Mouse (Mus musculus): ENCODE results near the gene Atg4d. TPM values are rescaled to one million over a fixed set of nuclear protein-coding genes. Genes with fewer than 3 reads are reported as not detected.

Atg4d gene
- polyA plus RNA-seq, 1 experiment from 2014 or later: 51.8 TPM

GRCm38 (mm10) chr9:21276307-21276706 lies 11.2 kb downstream of the Atg4d start:
- H3K9me3 ChIP-seq (ENCODE audit: control insufficient read depth, low read length): no peaks in the 10 kb centered on the region
- H3K36me3 ChIP-seq (ENCODE audit: control insufficient read depth, insufficient read depth): peaks cover 53% of the 10 kb centered on the region
- ATAC-seq: no peak
- no peak overlapping the region for H3K9ac ChIP-seq (replicated peaks; ENCODE audit: low read depth, low read length)
- 89% methylated on average over 8 of the region's 8 CpGs for WGBS
- no peak overlapping the region for H3K4me3 ChIP-seq (replicated peaks; ENCODE audit: low read length)
- no peaks in the 10 kb centered on the region for H3K4me1 ChIP-seq (replicated peaks; ENCODE audit: control insufficient read depth, insufficient read depth, low read length)
- H3K27ac ChIP-seq (ENCODE audit: low read length): no peak overlapping the region
- no peaks in the 10 kb centered on the region for H3K27me3 ChIP-seq (replicated peaks; ENCODE audit: control insufficient read depth, insufficient read depth, low read length)
- H3K4me2 ChIP-seq (ENCODE audit: low read length): no peak overlapping the region

DNA sequence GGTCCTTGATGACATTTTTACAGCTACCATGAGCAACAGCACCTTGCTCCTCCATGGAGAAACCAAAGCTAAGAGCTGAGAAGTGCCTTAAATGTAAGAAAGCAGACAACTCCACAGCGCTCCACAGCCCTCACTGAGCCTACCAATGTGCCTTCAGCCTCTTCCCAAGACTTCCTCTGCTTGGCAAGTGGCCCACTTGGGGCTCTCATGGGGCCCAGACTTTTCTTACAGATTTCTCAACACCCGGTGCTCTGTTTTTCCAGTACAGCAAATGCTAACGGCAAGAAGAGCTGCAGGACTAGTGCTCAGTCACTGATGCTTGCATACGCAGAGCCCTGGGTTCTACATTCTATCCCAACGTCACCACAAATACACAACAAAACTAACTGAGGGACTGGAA lies 12.7 kb downstream of the Atg4d start:
- no peaks in the 10 kb centered on the region for H3K9me3 ChIP-seq (ENCODE audit: control insufficient read depth, low read length)
- H3K4me1 ChIP-seq (replicated peaks; ENCODE audit: control insufficient read depth, insufficient read depth, low read length): no peaks in the 10 kb centered on the region
- peaks cover 50% of the 10 kb centered on the region for H3K36me3 ChIP-seq (ENCODE audit: control insufficient read depth, insufficient read depth)
- H3K4me2 ChIP-seq (ENCODE audit: low read length): no peak overlapping the region
- H3K4me3 ChIP-seq (replicated peaks; ENCODE audit: low read length): no peak overlapping the region
- no peak overlapping the region for H3K9ac ChIP-seq (replicated peaks; ENCODE audit: low read depth, low read length)
- no peak overlapping the region for H3K27ac ChIP-seq (ENCODE audit: low read length)
- no peak for ATAC-seq
- 91% methylated on average over 5 of the region's 5 CpGs for WGBS
- no peaks in the 10 kb centered on the region for H3K27me3 ChIP-seq (replicated peaks; ENCODE audit: control insufficient read depth, insufficient read depth, low read length)

GRCm38 (mm10) chr9:21283591-21283990 lies 18.5 kb downstream of the Atg4d start:
- peaks cover 15% of the 10 kb centered on the region for H3K36me3 ChIP-seq (ENCODE audit: control insufficient read depth, insufficient read depth)
- ATAC-seq: no peak
- H3K9ac ChIP-seq (replicated peaks; ENCODE audit: low read depth, low read length): no peak overlapping the region
- H3K27me3 ChIP-seq (replicated peaks; ENCODE audit: control insufficient read depth, insufficient read depth, low read length): no peaks in the 10 kb centered on the region
- H3K4me1 ChIP-seq (replicated peaks; ENCODE audit: control insufficient read depth, insufficient read depth, low read length): peaks cover 16% of the 10 kb centered on the region
- H3K27ac ChIP-seq (ENCODE audit: low read length): no peak overlapping the region
- WGBS: 89% methylated on average over 5 of the region's 5 CpGs
- no peak overlapping the region for H3K4me3 ChIP-seq (replicated peaks; ENCODE audit: low read length)
- no peak overlapping the region for H3K4me2 ChIP-seq (ENCODE audit: low read length)
- no peaks in the 10 kb centered on the region for H3K9me3 ChIP-seq (ENCODE audit: control insufficient read depth, low read length)

GRCm38 (mm10) chr9:21283994-21284393 lies 18.9 kb downstream of the Atg4d start:
- no peak overlapping the region for H3K27ac ChIP-seq (ENCODE audit: low read length)
- H3K4me2 ChIP-seq (ENCODE audit: low read length): no peak overlapping the region
- H3K9me3 ChIP-seq (ENCODE audit: control insufficient read depth, low read length): no peaks in the 10 kb centered on the region
- no peak overlapping the region for H3K4me3 ChIP-seq (replicated peaks; ENCODE audit: low read length)
- peaks cover 20% of the 10 kb centered on the region for H3K4me1 ChIP-seq (replicated peaks; ENCODE audit: control insufficient read depth, insufficient read depth, low read length)
- no peaks in the 10 kb centered on the region for H3K27me3 ChIP-seq (replicated peaks; ENCODE audit: control insufficient read depth, insufficient read depth, low read length)
- H3K36me3 ChIP-seq (ENCODE audit: control insufficient read depth, insufficient read depth): peaks cover 14% of the 10 kb centered on the region
- no peak for ATAC-seq
- 86% methylated on average over 3 of the region's 3 CpGs for WGBS
- H3K9ac ChIP-seq (replicated peaks; ENCODE audit: low read depth, low read length): no peak overlapping the region

DNA sequence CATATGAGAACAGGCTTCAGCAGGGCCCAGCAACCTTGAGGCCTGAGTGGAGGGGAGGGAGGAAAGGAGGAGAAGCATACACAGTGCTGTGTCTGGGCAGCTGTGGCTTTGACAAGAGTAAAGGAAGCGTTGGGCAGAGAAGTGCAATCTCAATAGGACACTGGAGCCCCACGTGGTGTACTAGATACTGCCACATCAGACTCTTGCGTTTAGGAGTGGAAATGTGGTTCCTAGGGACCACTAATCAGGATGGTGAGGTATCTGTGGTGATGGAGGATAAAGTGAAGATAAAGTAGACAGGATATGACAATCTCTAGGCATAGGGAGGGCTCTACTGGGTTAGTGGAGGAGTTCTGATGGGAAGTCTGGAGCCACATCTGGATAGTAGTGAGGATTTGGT lies 21.7 kb downstream of the Atg4d start:
- Histone ChIP-seq H3K4me2 (ENCODE audit: low read length) (peak overlapping the region; percentile 75), H3K4me3 (replicated peaks; ENCODE audit: low read length) (peak overlapping the region; percentile 68), H3K4me1 (replicated peaks; ENCODE audit: control insufficient read depth, insufficient read depth, low read length) (peaks cover 30% of the 10 kb centered on the region), H3K27ac (ENCODE audit: low read length) (no peak overlapping the region), H3K36me3 (ENCODE audit: control insufficient read depth, insufficient read depth) (peaks cover 5% of the 10 kb centered on the region), H3K9me3 (ENCODE audit: control insufficient read depth, low read length) (no peaks in the 10 kb centered on the region), H3K27me3 (replicated peaks; ENCODE audit: control insufficient read depth, insufficient read depth, low read length) (no peaks in the 10 kb centered on the region), H3K9ac (replicated peaks; ENCODE audit: low read depth, low read length) (peak overlapping the region; percentile 68; the same call in 1 of the 2 replicates)
- ATAC-seq: no peak
- WGBS: 63% methylated on average over 3 of the region's 3 CpGs

DNA sequence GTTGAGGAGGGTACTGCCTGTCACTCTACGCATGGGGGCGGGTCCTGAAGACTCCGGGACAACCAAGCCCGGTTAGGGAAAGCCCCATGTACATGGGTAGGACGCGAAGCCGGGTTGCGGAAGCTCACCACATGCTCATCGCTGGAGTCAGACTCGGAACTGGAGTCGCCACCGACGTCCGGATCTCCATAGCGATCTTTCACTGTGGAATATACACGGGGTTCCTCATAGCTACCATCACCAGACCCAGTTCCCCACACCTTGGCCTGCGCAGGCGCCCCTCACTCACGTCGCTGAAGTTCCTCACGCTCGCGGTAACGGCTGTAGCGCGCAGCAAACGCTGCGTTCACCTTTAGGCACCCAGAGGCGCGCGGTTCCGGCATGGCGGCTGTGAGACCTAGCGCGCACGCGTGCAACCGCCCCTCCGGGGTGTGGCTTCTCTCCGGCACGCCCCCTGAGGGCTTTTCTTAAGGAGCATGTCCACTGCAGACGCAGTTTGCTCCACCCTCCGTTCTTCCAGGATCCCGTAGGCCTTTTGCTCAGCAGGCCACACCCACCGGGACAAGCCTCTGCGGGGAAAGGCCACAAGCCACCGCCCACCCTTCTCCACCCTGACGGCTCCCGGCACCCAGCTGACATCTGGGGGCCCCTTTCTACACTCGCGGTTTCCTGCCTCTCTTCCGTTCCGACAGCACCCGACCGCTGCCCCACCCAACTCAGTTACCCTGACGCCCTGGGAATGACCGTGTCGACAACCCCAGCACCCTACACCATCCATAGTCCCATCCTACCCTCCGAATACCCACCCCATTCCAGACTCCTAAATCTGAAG lies 22.7 kb downstream of the Atg4d start, which contains the start of gene Kri1:
Gene Kri1, minus strand, starts transcription at position 399 of the 832 bp plus-strand sequence.
- peaks cover 3% of the 10 kb centered on the region for H3K36me3 ChIP-seq (ENCODE audit: control insufficient read depth, insufficient read depth)
- H3K4me1 ChIP-seq (replicated peaks; ENCODE audit: control insufficient read depth, insufficient read depth, low read length): peaks cover 30% of the 10 kb centered on the region
- WGBS: under 1% methylated on average over 59 of the region's 59 CpGs
- ATAC-seq: peak; percentile 78
- H3K27ac ChIP-seq (ENCODE audit: low read length): peak within 1 kb of the TSS; percentile 81
- H3K27me3 ChIP-seq (replicated peaks; ENCODE audit: control insufficient read depth, insufficient read depth, low read length): no peaks in the 10 kb centered on the region
- peak within 1 kb of the TSS; percentile 68 for H3K4me3 ChIP-seq (replicated peaks; ENCODE audit: low read length)
- H3K9ac ChIP-seq (replicated peaks; ENCODE audit: low read depth, low read length): peak within 1 kb of the TSS; percentile 68
- H3K9me3 ChIP-seq (ENCODE audit: control insufficient read depth, low read length): no peaks in the 10 kb centered on the region
- H3K4me2 ChIP-seq (ENCODE audit: low read length): peak within 1 kb of the TSS; percentile 75

DNA sequence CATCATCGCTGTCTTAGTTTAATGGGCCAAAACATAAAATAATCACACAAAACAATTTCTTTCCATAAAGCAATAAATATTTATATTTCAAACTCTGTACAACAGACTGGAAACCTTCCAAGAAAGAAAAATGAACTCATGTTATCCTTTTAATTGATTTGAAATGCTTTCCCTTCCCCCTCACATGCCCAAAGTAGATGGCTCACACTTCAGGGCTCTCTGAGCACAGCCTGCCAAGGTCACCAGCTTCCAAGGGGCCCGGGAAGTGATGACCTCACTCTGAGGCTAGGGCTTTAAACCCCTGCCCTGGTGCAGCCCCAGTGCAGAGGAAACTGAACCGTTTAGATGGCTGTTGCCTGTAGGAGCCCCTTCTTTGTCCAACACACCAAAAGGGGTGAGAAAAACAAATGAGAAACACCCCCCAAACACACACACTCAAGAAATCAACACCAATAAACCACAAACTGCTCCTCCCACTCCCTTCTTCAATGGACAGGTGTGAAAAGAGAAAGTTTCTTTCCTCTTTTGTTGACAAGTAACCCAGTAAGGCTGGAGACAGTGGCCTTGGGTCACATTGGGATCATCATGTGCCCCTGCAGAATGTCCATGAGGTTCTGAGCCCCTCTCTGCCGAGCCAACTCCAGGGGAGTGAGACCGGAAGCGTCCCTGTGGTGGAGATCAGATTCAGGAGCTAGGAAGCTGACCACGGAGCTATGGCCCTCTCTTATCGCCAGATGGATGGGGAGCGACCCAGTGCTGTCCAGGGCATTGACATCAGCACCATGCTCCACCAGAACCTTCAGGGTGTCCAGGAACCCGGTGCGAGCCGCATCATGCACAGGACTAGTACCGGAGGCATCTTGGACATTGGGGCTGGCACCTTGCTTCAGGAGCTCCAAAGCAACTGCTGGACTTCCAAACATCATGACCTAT lies 23.6 kb downstream of the Atg4d start:
- no peak for ATAC-seq
- no peaks in the 10 kb centered on the region for H3K27me3 ChIP-seq (replicated peaks; ENCODE audit: control insufficient read depth, insufficient read depth, low read length)
- peak overlapping the region; percentile 81 for H3K27ac ChIP-seq (ENCODE audit: low read length)
- H3K4me2 ChIP-seq (ENCODE audit: low read length): peak overlapping the region; percentile 61
- peaks cover 30% of the 10 kb centered on the region for H3K4me1 ChIP-seq (replicated peaks; ENCODE audit: control insufficient read depth, insufficient read depth, low read length)
- H3K9me3 ChIP-seq (ENCODE audit: control insufficient read depth, low read length): no peaks in the 10 kb centered on the region
- peaks cover 3% of the 10 kb centered on the region for H3K36me3 ChIP-seq (ENCODE audit: control insufficient read depth, insufficient read depth)
- H3K9ac ChIP-seq (replicated peaks; ENCODE audit: low read depth, low read length): peak overlapping the region; percentile 56
- 79% methylated on average over 13 of the region's 13 CpGs for WGBS
- peak overlapping the region; percentile 68 for H3K4me3 ChIP-seq (replicated peaks; ENCODE audit: low read length)

DNA sequence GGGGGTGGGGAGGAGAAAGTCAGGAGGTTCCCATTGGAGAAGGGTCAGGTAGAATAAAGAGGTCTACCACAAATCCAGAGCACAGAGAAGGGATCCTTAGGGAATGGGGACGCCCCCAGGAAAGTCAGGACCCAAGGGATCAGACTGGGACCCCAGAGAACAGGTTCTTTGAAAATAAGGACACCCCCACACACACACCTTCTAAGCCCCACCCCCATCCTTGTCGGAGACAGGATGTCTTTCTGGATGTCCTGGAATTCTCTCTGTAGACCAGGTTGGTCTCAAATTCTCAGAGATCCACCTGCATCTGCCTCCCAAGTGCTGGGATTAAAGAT lies 24.2 kb downstream of the Atg4d start:
- no peak for ATAC-seq

GRCm38 (mm10) chr9:21290589-21290988 lies 25.5 kb downstream of the Atg4d start:
- Histone ChIP-seq H3K9ac (replicated peaks; ENCODE audit: low read depth, low read length) (peak overlapping the region; percentile 65), H3K4me1 (replicated peaks; ENCODE audit: control insufficient read depth, insufficient read depth, low read length) (peaks cover 30% of the 10 kb centered on the region), H3K27me3 (replicated peaks; ENCODE audit: control insufficient read depth, insufficient read depth, low read length) (no peaks in the 10 kb centered on the region), H3K36me3 (ENCODE audit: control insufficient read depth, insufficient read depth) (no peaks in the 10 kb centered on the region), H3K4me2 (ENCODE audit: low read length) (peak overlapping the region; percentile 66), H3K4me3 (replicated peaks; ENCODE audit: low read length) (peak overlapping the region; percentile 80), H3K9me3 (ENCODE audit: control insufficient read depth, low read length) (no peaks in the 10 kb centered on the region), H3K27ac (ENCODE audit: low read length) (peak overlapping the region; percentile 56)
- ATAC-seq: no peak
- 1% methylated on average over 20 of the region's 20 CpGs for WGBS

More for the DNA sequence above, 24.2 kb downstream of the Atg4d start:
- H3K9me3 ChIP-seq (ENCODE audit: control insufficient read depth, low read length): no peaks in the 10 kb centered on the region
- 92% methylated on average over 2 of the region's 2 CpGs for WGBS
- no peak overlapping the region for H3K27ac ChIP-seq (ENCODE audit: low read length)
- no peak overlapping the region for H3K9ac ChIP-seq (replicated peaks; ENCODE audit: low read depth, low read length)
- H3K27me3 ChIP-seq (replicated peaks; ENCODE audit: control insufficient read depth, insufficient read depth, low read length): no peaks in the 10 kb centered on the region
- peaks cover 30% of the 10 kb centered on the region for H3K4me1 ChIP-seq (replicated peaks; ENCODE audit: control insufficient read depth, insufficient read depth, low read length)
- H3K4me2 ChIP-seq (ENCODE audit: low read length): peak overlapping the region; percentile 66; the same call in 1 of the 2 replicates
- no peaks in the 10 kb centered on the region; the same call in 1 of the 2 replicates for H3K36me3 ChIP-seq (ENCODE audit: control insufficient read depth, insufficient read depth)
- H3K4me3 ChIP-seq (replicated peaks; ENCODE audit: low read length): no peak overlapping the region

Data from forebrain, embryonic 16.5 days (tissue).